Mouse (Mus musculus) stomach, postnatal 0 days (tissue): ENCODE data around the gene 4930539E08Rik.

Source experiments
- CTCF ChIP-seq: IDR thresholded peaks from 2 replicates; pipeline ENCODE4 v1.5.1; 2016; ENCODE audit warnings: antibody characterized with exemption, low read depth, mild to moderate bottlenecking, moderate library complexity
- EP300 ChIP-seq: optimal IDR thresholded peaks from 2 replicates; pipeline ENCODE3; 2016; ENCODE audit warnings: antibody characterized with exemption

GRCm38 (mm10) chr17:28882316-28882715, 32.8 kb downstream of the 4930539E08Rik start:
- TF ChIP-seq CTCF (no peak), EP300 (no peak)
